Mouse (Mus musculus) left cerebral cortex, postnatal 25 days (tissue): ENCODE results near the gene Epyc. TPM values are rescaled to one million over a fixed set of nuclear protein-coding genes. Genes with fewer than 3 reads are reported as not detected.

Experiments used
- DNase-seq, 2 experiments: peaks; one replicate each; pipeline ENCODE4 v3.0.0; 2022; ENCODE audit warnings: low spot score in 2 of 2, mixed read lengths in 1 of 2
- intact Hi-C: fragments of 180-260 bp; cut with DNase I; formaldehyde crosslinking; loops from one replicate; pipeline ENCODE4 v1.15.1; 2025
- total RNA-seq, 2 experiments: library from RNA; stranded (reverse); gene quantifications; 2 replicates each; pipeline ENCODE4 v1.2.3; 2021

Gene Epyc
- under 1 TPM in 1 of 2 experiments, not detected in 1; 0.25 TPM for total RNA-seq

- intact Hi-C loops: no loop called here
- no peak for DNase-seq
Measured at GRCm38 (mm10) chr10:97643768-97644167, at the start of gene Epyc. Gene Epyc, plus strand, starts transcription at chr10:97644068.

DNA sequence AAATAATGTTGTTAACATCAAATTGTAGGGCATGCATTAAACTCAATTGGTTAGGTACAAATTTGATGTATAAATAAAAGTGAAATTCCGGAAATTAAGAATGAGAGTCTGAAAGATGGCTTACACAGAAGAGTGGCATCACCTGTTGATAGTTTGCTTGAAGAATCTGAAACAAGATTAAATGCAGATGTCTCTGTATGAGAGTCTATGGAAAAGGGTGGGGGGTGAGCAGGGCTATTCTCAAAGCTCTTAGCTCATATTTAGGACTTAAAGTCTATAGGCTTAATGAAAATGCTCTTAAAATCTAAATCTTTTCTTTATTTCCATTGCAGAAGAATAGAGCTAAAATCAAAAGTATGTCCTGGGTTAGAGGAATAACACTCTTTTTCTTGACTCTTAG, 48.2 kb upstream of the Epyc start:
- no peak for DNase-seq
- intact Hi-C loops: no loop called here

DNA sequence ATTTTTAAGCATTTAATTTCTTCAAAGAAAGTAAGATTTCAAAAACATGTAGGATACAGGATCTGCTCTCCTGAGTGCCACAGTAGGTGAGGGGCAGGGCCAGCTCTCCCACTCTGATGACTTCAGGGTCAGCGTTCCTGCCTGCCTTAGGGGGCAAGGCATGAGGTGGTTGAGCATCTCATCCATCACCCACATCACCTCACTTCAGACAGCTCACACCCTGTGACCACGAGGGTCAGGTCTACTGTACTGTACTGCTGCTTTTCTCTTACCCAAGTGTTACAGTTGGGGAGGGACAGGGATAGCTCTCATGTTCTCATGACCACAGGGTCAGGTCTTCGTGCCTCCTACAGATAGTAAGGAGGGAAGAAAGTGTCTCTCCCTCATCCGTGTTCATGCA, 42.1 kb upstream of the Epyc start:
- no peak for DNase-seq
- intact Hi-C loops: no loop called here

DNA sequence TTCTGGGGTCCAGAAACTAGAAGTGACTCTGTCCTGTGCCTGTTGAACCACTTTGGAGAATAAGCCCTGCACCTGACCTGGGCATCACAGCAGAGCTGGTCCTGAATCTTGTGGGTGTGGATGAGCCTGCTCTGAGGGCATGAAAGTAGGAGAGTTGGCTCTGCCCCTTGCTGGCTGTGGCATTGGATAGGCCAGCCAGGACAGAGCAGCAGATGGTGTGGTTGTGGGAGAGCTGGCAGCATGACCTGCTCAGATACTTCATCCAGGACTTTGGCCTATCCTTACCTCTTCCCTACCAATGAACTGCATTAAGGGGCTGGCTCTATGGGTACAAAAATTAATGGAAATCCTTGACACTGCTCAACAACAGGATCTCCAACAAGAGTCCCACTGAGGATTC, 40.6 kb upstream of the Epyc start:
- intact Hi-C loops: no loop called here
- no peak for DNase-seq

DNA sequence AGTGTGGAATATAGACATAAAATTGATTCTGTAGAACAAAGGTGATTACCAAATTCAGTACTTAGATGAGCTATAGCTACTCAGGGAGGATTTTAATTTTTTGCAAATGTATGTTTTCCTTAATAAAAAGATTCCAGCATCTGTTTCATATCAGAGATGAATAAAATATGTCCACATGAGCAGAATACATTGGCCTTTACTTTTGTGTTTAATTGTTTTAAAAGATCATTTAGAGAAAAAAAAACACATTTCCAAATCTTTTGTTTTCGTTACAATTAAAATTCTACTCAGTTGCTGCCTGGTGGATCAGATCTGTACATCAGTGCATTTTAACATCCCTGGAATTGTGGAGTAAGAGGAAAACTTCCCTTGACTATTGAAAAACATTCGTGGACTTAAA, 37.3 kb upstream of the Epyc start, which contains the start of gene Kera:
Kera (plus strand) TSS at position 301 of the 400 bp plus-strand sequence.
- DNase-seq: no peak
- intact Hi-C loops: no loop called here

- intact Hi-C loops: no loop called here
- DNase-seq: no peak
Measured at GRCm38 (mm10) chr10:97622328-97622727, 21.5 kb upstream of the Epyc start.

DNA sequence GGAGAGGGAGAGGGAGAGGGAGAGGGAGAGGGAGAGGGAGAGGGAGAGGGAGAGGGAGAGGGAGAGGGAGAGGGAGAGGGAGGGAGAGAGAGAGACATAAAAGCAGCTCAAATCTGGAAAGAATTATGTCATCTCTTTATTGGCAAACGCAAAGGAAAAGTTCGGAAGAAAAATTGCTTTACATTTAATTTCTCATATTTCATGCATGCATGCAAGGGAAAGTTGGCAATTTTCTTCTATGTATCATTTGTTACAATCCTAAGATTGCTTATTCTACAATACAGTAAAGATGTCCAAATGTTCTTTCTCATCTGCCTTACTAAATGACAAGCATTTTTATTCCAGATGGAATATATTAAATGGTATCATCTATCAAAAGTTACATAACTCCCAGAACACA, 19.5 kb upstream of the Epyc start:
- intact Hi-C loops: no loop called here
- no peak for DNase-seq

DNA sequence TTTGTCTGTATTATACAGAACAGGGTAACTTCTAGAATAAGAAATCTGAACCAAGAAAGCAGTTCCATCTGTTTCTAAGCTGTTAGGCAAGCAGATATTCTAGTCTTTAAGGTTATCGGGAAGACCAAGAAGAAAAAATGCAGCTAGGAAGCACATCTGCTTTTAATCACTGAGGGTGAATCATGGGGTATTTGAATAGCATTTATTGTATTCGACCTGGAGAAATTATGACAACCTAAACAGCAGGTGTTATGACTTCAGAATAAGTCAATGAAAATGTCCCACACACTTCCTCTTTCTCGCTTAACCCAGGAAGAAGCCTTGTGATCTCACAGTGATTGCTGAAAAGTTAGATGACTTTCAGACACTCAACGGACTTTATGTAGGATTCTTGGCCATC, 18.8 kb upstream of the Epyc start:
- no peak for DNase-seq
- intact Hi-C loops: no loop called here

DNA sequence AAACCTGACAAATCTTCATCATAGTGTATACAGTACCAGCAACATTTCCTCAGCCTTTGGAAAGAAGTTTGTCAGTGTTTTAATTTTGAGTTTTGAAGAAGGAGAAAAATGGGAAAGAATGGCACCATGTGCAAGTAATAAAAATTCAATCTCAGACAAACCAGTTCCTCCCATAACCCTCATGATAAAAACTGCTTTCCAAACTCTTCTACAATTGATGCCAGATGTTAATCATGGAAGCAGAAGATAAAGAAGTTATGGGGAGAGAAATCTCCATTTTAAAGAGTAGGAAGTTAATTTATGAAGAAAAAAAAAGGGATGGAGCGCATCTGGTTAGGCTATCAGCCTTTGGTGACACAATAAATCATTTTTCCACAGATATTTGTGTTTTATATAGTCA, 17.3 kb upstream of the Epyc start:
- intact Hi-C loops: no loop called here
- no peak for DNase-seq

DNA sequence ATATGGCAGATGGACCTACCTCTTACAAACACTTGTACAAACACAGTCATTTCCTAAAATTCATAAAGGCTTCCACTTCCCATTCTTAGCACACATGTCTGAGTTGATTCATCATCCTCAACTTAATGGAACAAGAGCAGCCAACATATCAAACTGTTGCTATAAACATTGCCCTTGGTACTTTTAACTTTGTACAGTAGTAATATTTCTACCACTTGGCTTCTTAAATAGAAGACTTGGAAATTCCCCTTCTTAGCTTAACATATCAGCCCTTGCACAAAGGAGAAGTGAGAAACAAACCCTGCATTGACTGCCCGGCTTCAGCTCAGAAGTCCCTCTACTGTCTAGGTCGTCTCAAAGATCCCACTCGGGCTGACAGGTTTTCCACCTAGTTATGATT, 12.8 kb upstream of the Epyc start:
- no peak for DNase-seq
- intact Hi-C loops: no loop called here

DNA sequence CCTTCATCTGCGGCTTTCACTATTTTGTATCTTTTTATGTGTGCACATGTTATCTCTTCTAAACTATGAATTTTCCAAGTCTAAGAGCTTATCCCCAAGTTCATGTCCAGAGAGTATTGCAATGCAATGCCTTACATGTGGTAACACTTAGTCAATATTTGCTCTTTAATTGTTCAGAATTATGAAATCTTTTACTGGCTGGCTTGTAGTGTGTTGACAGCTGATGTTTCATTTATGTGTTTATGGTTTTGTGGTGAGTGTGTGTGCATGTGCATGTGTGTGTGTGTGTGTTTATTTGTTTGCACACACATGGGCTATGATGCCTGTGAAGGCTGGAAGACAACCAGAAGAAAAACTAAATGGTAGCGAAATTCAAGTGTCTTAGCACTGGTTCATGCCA, 1.9 kb upstream of the Epyc start:
- DNase-seq: no peak
- intact Hi-C loops: no loop called here

DNA sequence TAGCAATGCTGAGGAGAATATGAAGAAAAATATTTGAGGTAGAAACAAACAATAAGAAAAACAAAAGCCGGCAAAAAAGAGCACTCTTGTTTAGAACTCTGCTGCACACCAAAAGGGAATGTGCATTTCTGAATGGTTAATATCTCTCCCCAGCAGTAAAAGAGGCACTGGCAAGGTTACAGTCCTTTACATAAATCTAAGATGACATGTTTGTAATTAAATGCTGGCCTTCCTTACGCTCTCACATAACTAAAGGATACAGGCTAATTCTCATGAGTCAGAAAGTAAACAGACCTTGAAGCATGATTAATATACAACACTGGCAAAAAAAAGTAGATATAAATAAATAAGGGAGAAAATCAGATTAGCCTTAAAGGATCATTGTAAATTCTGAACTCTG, 6.5 kb downstream of the Epyc start:
- DNase-seq: no peak
- intact Hi-C loops: no loop called here

GRCm38 (mm10) chr10:97659489-97659888, 15.6 kb downstream of the Epyc start:
- intact Hi-C loops: no loop called here
- no peak for DNase-seq

DNA sequence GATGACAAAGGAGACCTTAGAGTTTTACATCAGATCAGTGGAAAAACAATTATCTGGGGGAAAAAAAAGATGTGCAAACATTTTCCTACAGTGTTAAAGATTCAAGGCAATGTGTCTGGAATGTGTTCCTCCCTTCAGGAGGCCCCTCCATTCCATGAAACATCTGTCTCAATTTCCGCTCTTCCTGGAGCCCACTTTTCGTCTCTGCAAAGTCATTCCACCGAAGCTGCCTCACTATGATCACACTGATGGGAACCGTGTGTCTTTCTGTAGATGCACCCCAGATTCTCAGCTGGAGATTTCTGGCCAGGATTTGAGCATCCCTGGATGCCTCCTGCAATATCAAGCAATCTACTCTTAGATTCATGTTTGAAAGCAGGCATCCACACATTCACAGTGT, 24.8 kb downstream of the Epyc start:
- no peak for DNase-seq
- intact Hi-C loops: no loop called here

GRCm38 (mm10) chr10:97670202-97670601, 26.3 kb downstream of the Epyc start:
- intact Hi-C loops: loop anchor here (1.0 to 2.0 kb wide), 3 partner anchors 294 to 1537 kb away; no protein-coding TSS in a partner anchor
- peak; percentile 18 to 31 for DNase-seq

DNA sequence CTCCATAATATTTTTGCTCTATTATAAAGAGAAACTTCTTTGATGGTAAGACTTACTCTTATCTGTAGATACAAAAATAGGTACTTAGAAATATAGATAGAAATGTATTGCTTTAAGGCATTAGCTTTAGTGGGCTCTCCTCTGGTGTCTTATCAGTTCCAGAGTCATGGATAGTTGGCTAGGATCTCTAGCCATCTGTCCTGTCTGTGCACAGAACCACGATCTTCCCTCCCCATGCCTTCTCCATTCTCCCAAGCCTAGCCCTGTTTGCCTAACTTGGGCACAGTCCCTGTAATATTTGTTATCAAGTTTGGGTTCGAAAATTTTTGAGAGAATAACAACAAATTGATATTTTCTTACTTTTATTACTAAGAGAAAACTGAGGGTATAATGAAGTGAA, 29.4 kb downstream of the Epyc start:
- no peak for DNase-seq
- intact Hi-C loops: no loop called here

GRCm38 (mm10) chr10:97682981-97683380, 39.1 kb downstream of the Epyc start:
- DNase-seq: no peak
- intact Hi-C loops: no loop called here

- intact Hi-C loops: loop anchor here (5.0 kb wide), 1 partner anchor 310 kb away; no protein-coding TSS in a partner anchor
- DNase-seq: no peak
Measured at GRCm38 (mm10) chr10:97687198-97687597, 43.3 kb downstream of the Epyc start.

- intact Hi-C loops: loop anchor here (1.0 to 5.0 kb wide), 2 partner anchors 312 to 345 kb away; no protein-coding TSS in a partner anchor
- peak in 1 of 2 experiments; percentile 27 for DNase-seq
Measured at GRCm38 (mm10) chr10:97689425-97689824, 45.6 kb downstream of the Epyc start.

DNA sequence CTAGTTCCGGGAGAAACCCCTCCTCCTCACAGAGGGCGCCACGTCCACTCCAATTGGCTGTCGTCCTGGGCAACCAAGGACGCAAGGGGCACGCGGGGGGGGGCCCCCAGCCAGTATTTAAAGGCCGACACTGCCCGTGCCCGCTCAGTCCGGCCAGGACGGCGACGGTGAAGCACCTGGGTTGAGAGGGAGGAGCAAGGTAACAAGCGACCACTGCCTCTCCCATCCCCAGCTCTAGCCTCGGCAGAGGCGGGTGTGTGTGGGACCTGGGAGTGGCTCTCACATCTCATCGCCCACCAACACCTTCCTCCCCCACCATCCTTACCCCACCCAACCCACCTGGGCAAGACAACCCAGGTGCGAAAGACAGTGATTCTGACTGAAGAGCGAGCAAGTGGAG, 49.0 kb downstream of the Epyc start, which contains the start of gene Ccer1:
Ccer1 (plus strand) TSS at position 147 of the 400 bp plus-strand sequence.
- no peak for DNase-seq
- intact Hi-C loops: no loop called here

GRCm38 (mm10) chr10:97693398-97694135, 49.7 kb downstream of the Epyc start:
- DNase-seq: no peak
- intact Hi-C loops: no loop called here

DNA sequence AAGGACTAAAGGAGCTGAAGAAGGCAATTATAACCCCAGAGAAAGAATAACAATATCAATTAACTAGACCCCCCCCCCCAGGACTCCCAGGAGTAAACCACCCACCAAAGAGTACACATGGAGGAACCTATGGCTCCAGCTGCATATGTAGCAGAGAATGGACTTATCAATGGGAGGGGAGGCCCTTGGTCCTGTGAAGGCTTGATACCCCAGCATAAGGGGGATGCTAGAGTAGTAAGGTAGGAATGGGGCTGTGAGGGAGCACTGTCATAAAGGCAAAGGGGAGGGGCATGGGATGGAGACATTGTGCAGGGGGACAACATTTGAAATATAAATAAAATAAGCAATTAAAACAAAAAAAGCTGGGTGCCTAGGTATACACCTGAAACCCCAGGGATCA, 58.5 kb downstream of the Epyc start:
- DNase-seq: no peak
- intact Hi-C loops: no loop called here
